Mouse (Mus musculus) gastrocnemius, adult 8-10 months (tissue): ENCODE measurements around the gene Fam3c. TPM values are rescaled to one million over a fixed set of nuclear protein-coding genes. Genes with fewer than 3 reads are reported as not detected.

ENCODE experiments used
- DNase-seq, 2 experiments: peaks; one replicate each; pipeline ENCODE4 v3.0.0; 2022; ENCODE audit warnings: low spot score in 2 of 2
- total RNA-seq, 4 experiments: library from RNA; stranded (reverse); gene quantifications; 2 replicates each; pipeline ENCODE4 v1.2.4; 2022

Gene Fam3c
- total RNA-seq, 4 experiments from 2014 or later, result 18.4 to 23.3 (median 20.8) TPM

DNA sequence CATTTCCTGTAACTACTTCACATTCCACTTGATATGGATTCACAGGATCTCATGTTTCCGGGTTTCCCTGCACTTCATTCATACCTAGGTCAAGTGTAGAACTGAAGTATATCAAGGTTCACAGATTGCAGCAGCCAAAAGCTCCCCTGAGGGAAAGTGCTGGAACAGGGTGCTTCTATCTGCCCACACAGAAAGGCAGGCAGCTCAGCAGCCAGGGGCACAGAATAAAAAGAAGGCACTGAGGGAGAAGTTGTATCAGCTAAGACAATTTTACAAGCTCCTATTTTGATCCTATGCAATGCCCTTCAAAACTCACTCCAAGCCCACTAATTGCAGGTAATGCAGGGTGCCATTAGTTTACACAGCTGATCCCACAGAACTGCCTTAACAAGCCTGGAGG, 2.0 kb downstream of the Fam3c start:
- DNase-seq, result no peak

DNA sequence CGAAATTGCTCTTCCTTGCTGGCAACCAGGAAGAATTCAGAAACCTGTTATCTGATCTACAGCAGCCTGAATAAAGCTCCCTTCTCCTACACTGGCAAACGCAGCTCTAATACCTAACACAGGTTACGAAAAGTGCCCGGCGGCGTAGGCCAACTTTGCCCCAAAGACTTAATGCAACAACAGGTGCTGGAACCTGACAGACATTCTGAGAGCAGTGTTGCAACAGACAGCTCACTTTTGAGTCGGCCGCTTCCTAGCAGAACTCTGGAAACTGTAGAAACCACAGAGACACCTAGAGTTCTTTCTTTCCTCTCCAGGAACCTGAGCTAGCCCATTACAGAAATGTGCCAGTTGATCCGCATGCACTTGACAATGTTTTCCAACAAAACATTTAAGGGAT, 4.5 kb downstream of the Fam3c start:
- DNase-seq, result no peak

DNA sequence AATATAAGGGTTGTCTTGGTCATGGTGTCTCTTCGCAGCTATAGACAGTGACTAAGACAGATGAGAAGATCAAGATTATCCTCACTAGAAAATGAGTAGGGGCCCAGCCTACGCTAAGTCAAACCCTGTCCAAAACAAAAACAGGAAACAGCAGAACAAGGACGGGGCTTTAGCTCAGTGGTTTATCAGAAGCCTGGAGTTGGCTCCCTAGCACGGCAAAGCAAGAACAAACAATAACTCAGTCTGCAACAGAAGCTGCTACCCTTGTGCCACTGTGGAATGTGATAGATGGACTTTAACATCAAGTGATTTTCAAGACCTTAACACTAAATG, 5.8 kb downstream of the Fam3c start:
- DNase-seq, result no peak

GRCm38 (mm10) chr6:22349531-22350238, 6.4 kb downstream of the Fam3c start:
- DNase-seq, result no peak

DNA sequence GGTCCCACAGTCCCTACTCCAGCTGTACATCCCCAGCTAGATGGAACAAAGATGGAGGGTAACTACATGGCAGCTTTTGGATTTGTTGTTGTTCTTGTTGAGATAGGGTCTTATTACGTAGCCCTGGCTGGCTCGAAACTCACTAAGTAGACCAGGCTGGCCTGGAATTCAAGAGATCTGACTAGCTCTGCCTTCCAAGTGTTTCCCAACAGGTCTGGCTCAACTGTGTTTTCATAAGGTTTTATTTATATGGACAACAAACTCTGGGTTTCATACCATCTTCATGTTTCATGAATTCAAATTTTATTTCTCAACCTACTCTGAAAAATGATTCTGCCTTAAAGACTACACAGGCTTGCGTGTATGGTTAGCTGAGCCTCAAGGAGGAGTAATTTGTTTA, 7.1 kb downstream of the Fam3c start:
- no peak for DNase-seq

- no peak for DNase-seq
Measured at GRCm38 (mm10) chr6:22348130-22348529, 7.9 kb downstream of the Fam3c start.

DNA sequence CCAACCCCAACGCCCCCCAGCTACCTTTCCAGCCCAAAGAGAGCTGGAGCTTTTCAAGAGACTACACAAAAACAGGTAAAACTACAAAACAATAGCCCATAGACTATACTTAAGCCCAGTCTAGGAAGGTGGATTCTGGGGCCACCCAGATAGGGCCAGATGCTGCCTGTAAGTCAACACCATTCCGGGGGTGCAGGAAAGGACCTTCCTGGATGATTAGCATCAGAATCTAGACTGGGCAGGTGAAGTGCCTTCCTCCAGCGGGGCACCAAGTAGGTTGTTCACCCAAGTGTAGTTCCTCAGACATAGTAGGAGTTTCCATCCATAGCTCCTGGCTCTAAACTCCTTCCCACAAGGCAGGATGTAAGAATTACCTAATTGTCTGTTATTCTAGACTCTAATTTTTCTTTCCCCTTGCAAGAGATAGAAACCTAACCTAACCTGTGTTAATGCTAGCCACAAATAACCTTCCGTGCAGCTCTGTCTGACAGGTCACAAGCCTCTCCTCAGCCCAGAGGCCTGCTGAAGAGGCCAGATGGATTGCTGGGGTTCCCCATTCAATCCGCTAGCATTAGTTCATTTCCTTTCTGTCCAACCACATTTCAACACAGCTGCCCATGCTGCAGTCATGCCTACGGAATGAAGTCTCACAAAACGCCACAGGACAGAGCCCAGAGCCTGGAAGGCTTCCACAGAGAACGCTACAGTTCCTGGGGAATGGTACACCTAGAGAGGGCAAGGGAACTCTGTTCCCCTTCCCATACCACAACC, 8.7 kb downstream of the Fam3c start:
- no peak for DNase-seq

- no peak for DNase-seq
Measured at GRCm38 (mm10) chr6:22344443-22344842, 11.6 kb downstream of the Fam3c start.

DNA sequence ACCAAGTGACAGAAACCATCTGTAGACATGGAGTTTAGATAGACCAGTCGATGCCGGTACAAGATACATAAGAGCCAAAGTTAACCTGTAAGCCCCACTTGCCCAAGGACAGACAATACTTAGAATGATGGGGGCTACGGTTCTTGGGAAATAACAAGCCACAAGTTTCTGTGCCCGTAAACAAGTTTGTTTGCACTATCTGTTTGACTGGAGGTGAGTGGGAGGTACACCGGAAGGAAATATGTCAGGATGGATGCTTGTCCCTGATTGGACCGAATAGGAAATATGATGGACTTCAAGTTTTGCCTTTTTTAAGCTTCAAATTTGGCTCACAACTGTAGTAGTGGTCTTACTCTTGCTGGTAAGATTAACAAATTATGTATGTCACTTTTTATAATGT, 12.3 kb downstream of the Fam3c start:
- DNase-seq, result no peak

DNA sequence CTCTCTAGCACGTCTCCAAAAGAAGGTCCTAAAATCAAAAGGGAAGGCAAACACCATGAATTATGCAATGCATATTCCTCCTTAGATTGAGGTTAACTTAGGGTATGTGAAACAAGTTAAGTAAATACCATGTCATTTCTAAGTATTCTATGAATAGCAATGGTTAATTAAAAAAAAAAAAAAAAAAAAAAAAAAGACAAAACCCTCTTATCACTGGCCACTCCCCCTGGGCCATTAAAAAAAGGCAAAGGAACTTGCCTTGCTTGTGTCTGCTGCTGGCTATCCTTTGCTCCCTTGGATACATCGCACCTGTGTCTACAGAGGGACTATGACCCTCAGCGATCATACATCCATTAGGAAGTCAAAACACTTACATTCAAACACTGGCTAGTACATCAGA, 12.8 kb downstream of the Fam3c start:
- DNase-seq, result no peak

DNA sequence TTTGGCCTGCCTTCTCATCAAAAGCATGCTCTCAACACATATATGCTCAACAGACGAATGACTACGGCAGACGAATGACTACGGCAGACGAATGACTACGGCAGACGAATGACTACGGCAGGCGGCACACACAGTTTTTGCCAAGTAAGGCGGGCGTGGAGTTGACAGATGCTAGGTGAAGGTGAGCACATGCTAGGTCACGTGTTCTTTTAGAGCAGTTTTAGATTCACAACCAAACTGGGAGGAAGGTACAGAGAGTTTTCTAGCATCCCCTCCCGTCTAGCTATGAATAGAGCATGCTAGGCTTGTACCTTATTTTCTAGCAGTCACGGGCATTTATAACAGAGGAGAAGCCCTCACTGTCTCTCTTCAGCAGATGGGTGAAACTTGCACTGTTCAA, 15.3 kb downstream of the Fam3c start:
- DNase-seq, result no peak

DNA sequence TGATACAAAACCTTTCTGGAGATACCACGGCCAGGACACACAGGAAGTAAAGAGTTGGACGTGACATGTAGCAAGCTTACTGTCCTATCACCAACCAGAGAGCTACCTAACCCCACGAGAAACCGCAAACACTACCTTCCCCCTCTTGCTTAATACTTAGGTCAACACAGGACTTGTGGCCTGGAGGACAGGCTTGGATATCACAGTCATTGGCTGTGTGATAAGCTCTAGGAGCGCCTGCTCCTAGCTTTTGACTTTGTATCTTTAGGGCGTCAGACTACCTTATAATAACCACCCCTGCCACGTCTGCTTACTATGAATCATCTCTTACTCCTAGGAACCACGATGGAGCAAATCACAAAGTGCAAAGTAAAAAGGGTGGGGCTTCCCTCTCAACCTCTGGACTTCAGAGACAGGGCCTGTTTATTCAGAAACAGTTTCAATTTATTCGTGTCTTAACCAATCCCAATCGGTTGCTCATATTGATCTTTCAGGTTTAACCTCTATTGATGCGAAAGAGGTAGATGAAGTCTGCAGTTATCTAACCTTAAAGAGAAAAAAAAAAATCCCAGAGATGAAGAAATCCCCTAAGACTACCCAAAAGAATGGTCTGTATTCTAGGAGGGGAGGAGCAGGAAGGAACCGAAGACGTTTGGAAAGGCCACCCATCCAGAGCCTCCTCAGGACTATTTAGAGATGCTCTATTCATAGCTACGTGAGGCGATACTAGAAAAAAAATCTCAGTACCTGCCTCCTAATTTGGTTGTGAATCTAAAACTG, 16.1 kb downstream of the Fam3c start:
- no peak for DNase-seq

GRCm38 (mm10) chr6:22332548-22332947, 23.5 kb downstream of the Fam3c start:
- no peak for DNase-seq

GRCm38 (mm10) chr6:22330169-22330960, 25.7 kb downstream of the Fam3c start:
- DNase-seq, result no peak

- no peak for DNase-seq
Measured at GRCm38 (mm10) chr6:22327931-22328330, 28.1 kb downstream of the Fam3c start.

DNA sequence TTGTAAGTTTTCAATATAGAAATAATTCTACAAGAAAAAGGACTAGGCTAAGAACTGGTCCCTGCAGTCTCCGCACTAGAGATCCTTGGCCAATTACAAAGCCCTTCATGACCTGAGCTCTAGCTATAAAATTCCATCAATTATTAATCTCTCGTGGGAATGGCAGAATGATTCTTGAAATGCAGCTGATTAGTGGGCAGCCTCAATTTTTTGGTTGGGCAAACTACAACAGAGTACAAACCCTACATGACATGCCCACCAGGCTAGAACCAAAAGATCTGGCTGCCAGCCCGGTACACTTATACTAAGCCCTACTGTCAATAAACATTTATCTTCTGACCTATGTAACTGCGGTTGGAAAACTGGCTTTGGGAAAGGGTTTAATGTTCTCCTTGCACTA, 29.0 kb downstream of the Fam3c start:
- no peak for DNase-seq

- no peak for DNase-seq
Measured at GRCm38 (mm10) chr6:22326289-22326688, 29.8 kb downstream of the Fam3c start.

DNA sequence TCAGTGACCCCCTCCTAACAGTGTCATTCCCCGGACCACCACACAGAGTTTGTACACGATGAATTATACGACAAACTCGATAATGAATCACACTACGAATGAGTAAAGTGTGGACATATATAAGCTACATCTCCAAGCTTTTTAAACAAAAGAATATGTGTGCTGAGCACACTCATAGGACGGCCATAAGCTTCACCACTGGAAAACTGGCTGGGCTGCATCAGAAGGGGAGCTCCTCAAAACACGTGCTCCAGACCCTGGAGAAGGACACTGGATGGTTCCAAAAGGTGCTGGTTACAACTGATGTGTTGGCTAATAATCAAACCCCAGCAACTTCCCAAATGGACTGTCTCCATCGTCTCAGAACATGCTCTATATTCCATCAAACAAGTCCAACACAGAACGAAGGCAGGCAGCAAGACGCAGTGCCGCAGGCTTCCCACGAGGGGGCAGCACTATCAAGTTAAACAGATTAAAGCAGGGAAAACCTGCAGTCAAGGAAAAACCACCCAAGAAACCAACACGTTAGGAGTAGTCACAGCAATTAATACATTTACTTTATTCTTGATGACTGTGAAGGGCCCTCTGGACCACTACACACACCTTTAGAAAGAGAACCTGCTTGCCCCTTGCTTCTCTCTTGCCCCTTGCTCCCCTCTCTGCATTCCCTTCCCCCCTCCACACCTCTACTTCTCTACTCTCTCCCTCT, 30.5 kb downstream of the Fam3c start:
- peak; percentile 20 to 40 for DNase-seq

- no peak for DNase-seq
Measured at GRCm38 (mm10) chr6:22298059-22298458, 58.0 kb downstream of the Fam3c start.

GRCm38 (mm10) chr6:22297028-22297427, 59.0 kb downstream of the Fam3c start:
- no peak for DNase-seq

DNA sequence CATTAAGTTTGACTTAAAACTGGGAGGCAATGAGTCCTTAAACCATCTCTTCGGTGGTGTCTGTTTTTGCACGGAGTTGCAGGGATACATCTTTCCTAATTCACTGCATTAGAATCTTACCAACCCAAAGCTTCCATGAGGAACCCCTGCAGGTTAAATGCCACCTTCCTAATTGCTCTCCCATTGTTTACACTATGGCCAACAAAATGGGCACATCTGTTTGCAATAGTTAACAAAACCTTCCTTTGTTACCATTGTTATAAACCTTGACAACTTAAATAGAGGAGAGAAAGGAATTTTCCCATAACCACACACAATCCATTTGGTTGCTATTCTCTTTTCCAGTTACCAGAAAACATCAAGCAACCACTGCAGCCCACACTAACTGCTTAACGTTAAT, 62.1 kb downstream of the Fam3c start:
- DNase-seq, result no peak
